Mouse (Mus musculus) hindbrain, embryonic 14.5 days (tissue): ENCODE results near the gene Lrr1. TPM values are rescaled to one million over a fixed set of nuclear protein-coding genes. Genes with fewer than 3 reads are reported as not detected.

ENCODE experiments used
- ATAC-seq: fragments of 200-750 bp; cut with Nextera tagmentation; 2 replicates; pipeline ENCODE4 v1.8.0; 2017; ENCODE audit warnings: moderate number of reproducible peaks, mild to moderate bottlenecking, moderate TSS enrichment, moderate library complexity; ENCODE audit not compliant: low FRiP score
- DNase-seq: peaks from one replicate; pipeline ENCODE4 v3.0.0-alpha.2; 2015; ENCODE audit warnings: low spot score
- H3K27ac ChIP-seq: fragments of 300-500 bp; sonication (generic); 2 replicates; pipeline ENCODE4 v1.5.1; 2014; ENCODE audit warnings: mild to moderate bottlenecking, moderate library complexity
- H3K27me3 ChIP-seq: fragments of 300-500 bp; sonication (generic); 2 replicates; pipeline ENCODE4 v1.6.1; 2014; ENCODE audit warnings: mild to moderate bottlenecking, low read length, mixed read lengths; ENCODE audit not compliant: control insufficient read depth, insufficient read depth
- H3K36me3 ChIP-seq: fragments of 300-500 bp; sonication (generic); replicated peaks from 2 replicates; pipeline ENCODE4 v1.6.1; 2014; ENCODE audit not compliant: control insufficient read depth, insufficient read depth
- H3K4me1 ChIP-seq: fragments of 300-500 bp; sonication (generic); replicated peaks from 2 replicates; pipeline ENCODE4 v1.6.1; 2014; ENCODE audit warnings: antibody characterized with exemption, low read length, mixed read lengths; ENCODE audit not compliant: control insufficient read depth, insufficient read depth
- H3K4me2 ChIP-seq: fragments of 300-500 bp; sonication (generic); replicated peaks from 2 replicates; pipeline ENCODE4 v1.6.1; 2014; ENCODE audit warnings: mild to moderate bottlenecking, moderate library complexity
- H3K4me3 ChIP-seq: fragments of 300-500 bp; sonication (generic); replicated peaks from 2 replicates; pipeline ENCODE4 v1.5.1; 2014; ENCODE audit warnings: mild to moderate bottlenecking, low read length
- H3K9ac ChIP-seq: fragments of 300-500 bp; sonication (generic); 2 replicates; pipeline ENCODE4 v1.6.1; 2014
- H3K9me3 ChIP-seq: fragments of 300-500 bp; sonication (generic); 2 replicates; pipeline ENCODE4 v1.6.1; 2016; ENCODE audit warnings: low read length; ENCODE audit not compliant: control insufficient read depth
- WGBS: fragments of 180-500 bp; shearing (Covaris S2); extraction: QIAGEN DNeasy Blood & Tissue Kit; methylation state at CpG from one replicate; pipeline ENCODE4 v1.1.7; 2014; 5-methylcytosine and 5-hydroxymethylcytosine counted together
- polyA plus RNA-seq: library from polyadenylated mRNA; unstranded; fragments of >200 nt; fragmentation: Nextera tagmentation; extraction: Ambion mirVana; gene quantifications from 2 replicates; pipeline ENCODE4 v1.2.1, GENCODE M21; 2014

Lrr1 gene
- polyA plus RNA-seq, 1 experiment from 2014 or later, result 2.2 TPM

DNA sequence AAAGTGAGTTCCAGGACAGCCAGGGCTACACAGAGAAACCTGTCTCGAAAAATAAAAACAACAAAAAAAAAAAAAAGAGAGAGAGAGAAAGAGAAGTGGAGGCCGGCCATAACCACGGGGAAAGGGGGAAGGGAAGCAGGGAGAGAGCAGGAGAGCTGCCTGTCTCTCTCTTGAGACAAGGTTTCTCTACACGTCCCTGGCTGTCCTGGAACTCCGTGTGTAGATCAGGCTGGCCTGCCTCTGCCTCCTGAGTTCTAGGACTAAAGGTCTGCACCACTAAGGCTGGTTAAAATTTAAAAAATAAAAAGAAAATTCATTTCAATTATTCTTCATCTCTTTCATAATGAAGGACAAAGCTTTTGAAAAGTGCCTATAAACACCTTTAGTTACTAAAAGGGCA lies 22.8 kb downstream of the Lrr1 start:
- Histone ChIP-seq H3K9me3 (no peaks in the 10 kb centered on the region), H3K4me2 (no peak overlapping the region), H3K4me1 (peaks cover 18% of the 10 kb centered on the region), H3K27me3 (no peaks in the 10 kb centered on the region), H3K4me3 (no peak overlapping the region), H3K27ac (no peak overlapping the region), H3K36me3 (peaks cover 26% of the 10 kb centered on the region), H3K9ac (no peak overlapping the region)
- ATAC-seq (no peak), DNase-seq (no peak)
- WGBS, result 94% methylated on average over 5 of the region's 5 CpGs

GRCm38 (mm10) chr12:69192637-69193036 lies 24.0 kb downstream of the Lrr1 start:
- Histone ChIP-seq H3K27me3 (no peaks in the 10 kb centered on the region), H3K4me1 (peaks cover 9% of the 10 kb centered on the region), H3K9ac (no peak overlapping the region), H3K9me3 (no peaks in the 10 kb centered on the region), H3K27ac (no peak overlapping the region), H3K4me3 (no peak overlapping the region), H3K4me2 (no peak overlapping the region), H3K36me3 (peaks cover 26% of the 10 kb centered on the region)
- 94% methylated on average over 2 of the region's 2 CpGs for WGBS
- DNase-seq (no peak), ATAC-seq (no peak)

GRCm38 (mm10) chr12:69196444-69197377 lies 28.1 kb downstream of the Lrr1 start, which contains the start of gene Gm49383:
Gene Gm49383 (minus strand): TSS chr12:69197104.
- Histone ChIP-seq H3K9me3 (no peaks in the 10 kb centered on the region), H3K4me3 (peak within 1 kb of the TSS; percentile 98), H3K4me2 (peak within 1 kb of the TSS; percentile 94), H3K36me3 (peaks cover 13% of the 10 kb centered on the region), H3K27ac (peak within 1 kb of the TSS; percentile 95), H3K27me3 (no peaks in the 10 kb centered on the region), H3K4me1 (peaks cover 22% of the 10 kb centered on the region), H3K9ac (peak within 1 kb of the TSS; percentile 92)
- DNase-seq (peak; percentile 83), ATAC-seq (peak; percentile 89)
- under 1% methylated on average over 75 of the region's 75 CpGs for WGBS

DNA sequence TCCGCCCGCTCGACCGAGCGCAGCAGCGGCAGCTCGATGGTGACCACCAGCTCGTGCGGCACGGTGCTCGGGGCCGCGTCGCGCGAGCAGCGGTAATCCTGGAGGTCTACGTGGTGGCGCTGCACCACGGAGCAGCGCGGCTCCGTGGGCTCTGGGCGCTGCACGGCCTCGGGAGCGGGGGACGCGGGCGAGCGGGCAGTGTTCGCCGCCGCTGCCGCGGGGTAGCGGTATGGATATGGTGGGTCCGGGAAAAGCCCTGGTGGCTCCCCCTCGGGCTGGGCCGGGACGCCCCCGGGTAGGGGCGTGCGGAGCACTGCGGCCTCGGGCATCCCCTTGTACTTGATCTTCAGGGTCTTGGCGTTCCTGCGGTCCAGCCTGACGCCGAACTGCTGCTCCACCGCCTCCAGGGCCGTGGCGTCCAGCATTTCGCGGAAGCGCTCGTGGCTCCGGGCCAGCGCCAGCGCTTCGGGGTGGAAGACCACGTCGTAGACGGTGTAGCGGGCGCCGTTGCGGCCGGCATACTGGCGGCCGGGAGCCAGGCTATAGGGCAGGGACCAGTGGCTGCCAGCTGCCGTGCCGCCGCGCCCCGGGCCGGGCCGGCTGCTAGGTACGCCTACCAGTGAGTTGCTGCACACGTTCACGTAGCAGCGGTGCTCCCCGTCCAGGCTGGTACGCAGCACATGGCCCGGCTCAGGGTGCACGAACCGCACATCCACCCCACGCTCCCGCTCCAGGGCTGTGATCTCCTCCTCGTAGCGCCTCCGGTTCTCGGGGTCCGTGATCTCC lies 29.0 kb downstream of the Lrr1 start:
- H3K9ac ChIP-seq, result peak overlapping the region; percentile 92
- peaks cover 22% of the 10 kb centered on the region for H3K4me1 ChIP-seq

DNA sequence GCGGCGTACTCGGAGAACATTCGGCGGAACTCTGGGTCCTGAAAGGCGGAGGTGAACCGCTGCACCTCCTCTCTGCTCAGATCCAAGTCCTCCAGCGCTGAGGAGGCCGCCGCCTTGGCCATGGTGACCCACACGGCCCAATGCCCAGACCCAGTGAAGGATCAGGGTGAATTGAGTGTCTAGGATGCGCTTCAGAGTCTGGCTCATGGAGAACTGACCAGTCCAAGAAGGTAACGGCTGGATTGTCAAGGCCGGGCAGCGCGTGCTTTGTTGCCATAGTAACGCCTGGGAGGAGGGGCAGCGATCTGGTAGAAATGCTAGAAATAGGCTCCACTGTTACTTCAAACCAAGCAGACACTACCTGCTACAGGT lies 29.5 kb downstream of the Lrr1 start, which contains the start of gene Dnaaf2:
Gene Dnaaf2, minus strand, starts transcription at position 266 of the 372 bp plus-strand sequence.
- Histone ChIP-seq H3K27ac (peak within 1 kb of the TSS; percentile 95), H3K27me3 (no peaks in the 10 kb centered on the region), H3K9ac (peak within 1 kb of the TSS; percentile 92), H3K9me3 (no peaks in the 10 kb centered on the region), H3K4me3 (peak within 1 kb of the TSS; percentile 98), H3K4me1 (peaks cover 22% of the 10 kb centered on the region), H3K36me3 (peaks cover 8% of the 10 kb centered on the region), H3K4me2 (peak within 1 kb of the TSS; percentile 94)
- DNase-seq (peak; percentile 75), ATAC-seq (peak; percentile 51)
- WGBS, result under 1% methylated on average over 18 of the region's 18 CpGs

More for the DNA sequence above, 29.0 kb downstream of the Lrr1 start:
- Histone ChIP-seq H3K4me3 (peak overlapping the region; percentile 98), H3K27ac (peak overlapping the region; percentile 95), H3K4me2 (peak overlapping the region; percentile 94), H3K9me3 (no peaks in the 10 kb centered on the region), H3K36me3 (peaks cover 10% of the 10 kb centered on the region), H3K27me3 (no peaks in the 10 kb centered on the region)
- peak; percentile 77 for ATAC-seq
- DNase-seq, result no peak
- whole genome bisulfite sequencing, result under 1% methylated on average over 94 of the region's 94 CpGs

DNA sequence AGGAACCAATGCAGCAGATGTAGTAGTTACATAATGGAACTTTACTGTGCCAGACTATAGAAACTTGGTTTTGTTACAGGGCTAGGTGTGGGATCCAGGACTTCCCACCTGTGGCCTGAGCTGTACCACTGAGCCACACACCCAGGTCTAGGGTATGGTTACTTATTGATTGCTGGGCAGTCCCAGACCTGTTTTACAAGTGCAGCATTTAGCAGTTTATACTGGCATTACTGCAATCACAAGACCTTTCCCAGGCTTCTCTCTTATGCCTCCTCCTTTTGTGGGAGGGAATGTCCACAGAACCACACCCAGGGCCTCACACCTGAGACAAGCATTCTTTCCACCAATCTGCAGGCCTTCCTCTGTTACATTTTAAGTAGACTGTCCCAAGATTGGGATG lies 30.4 kb downstream of the Lrr1 start:
- H3K4me2 ChIP-seq, result peak overlapping the region; percentile 94
- H3K27ac ChIP-seq, result no peak overlapping the region
- no peak for ATAC-seq
- H3K4me1 ChIP-seq, result peaks cover 22% of the 10 kb centered on the region
- H3K9me3 ChIP-seq, result no peaks in the 10 kb centered on the region
- H3K4me3 ChIP-seq, result no peak overlapping the region
- H3K36me3 ChIP-seq, result peaks cover 8% of the 10 kb centered on the region
- DNase-seq, result no peak
- no peaks in the 10 kb centered on the region for H3K27me3 ChIP-seq
- no peak overlapping the region for H3K9ac ChIP-seq

DNA sequence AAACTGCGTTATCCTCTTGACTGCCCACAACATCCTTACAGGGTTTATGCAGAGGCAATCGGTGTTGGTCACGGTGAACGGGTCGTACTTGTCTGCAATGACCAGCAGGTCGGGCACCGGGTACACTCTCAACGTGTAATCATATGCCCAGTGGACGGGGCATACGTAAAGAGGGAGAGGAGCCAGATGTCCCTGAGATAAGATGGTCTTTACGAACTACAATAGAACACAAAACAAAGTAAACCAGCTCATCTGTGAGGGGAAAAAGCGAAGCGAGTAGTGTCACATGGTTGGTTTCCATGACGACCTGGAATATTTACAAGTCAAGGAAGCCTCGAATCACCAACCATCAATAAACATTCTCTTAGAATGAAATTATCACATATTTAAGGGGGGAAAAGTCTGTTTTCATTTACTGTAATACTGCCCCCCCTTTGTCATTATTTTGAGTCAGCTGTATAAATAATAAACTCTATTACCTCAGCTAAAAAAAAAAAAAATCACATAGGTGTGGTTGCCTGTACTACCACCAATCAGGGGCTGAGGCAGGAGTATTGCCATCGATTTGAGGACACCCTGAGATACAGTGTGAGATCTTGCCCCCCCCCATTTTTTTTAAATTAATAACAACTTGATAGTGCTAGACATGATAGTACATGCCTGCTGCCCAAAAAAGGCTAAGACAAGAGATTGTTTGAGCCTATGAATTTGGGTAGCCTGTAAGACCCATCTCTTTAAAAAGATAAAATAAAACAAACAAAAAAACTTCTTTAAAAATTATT lies 35.6 kb downstream of the Lrr1 start, which contains the start of gene Gm49384:
Gene Gm49384, minus strand, starts transcription at position 216 of the 782 bp plus-strand sequence.
- H3K4me1 ChIP-seq, result peaks cover 3% of the 10 kb centered on the region
- no peak within 1 kb of the TSS for H3K4me3 ChIP-seq
- H3K9ac ChIP-seq, result no peak within 1 kb of the TSS
- no peaks in the 10 kb centered on the region for H3K9me3 ChIP-seq
- H3K36me3 ChIP-seq, result peaks cover 8% of the 10 kb centered on the region
- ATAC-seq (peak; percentile 53; the same call in 1 of the 2 replicates), DNase-seq (peak; percentile 58)
- H3K4me2 ChIP-seq, result 0 out of 2 replicates have a peak within 1 kb of the TSS, but pooled peaks have one; percentile 3
- no peaks in the 10 kb centered on the region for H3K27me3 ChIP-seq
- WGBS, result 57% methylated on average over 16 of the region's 16 CpGs
- H3K27ac ChIP-seq, result no peak within 1 kb of the TSS

DNA sequence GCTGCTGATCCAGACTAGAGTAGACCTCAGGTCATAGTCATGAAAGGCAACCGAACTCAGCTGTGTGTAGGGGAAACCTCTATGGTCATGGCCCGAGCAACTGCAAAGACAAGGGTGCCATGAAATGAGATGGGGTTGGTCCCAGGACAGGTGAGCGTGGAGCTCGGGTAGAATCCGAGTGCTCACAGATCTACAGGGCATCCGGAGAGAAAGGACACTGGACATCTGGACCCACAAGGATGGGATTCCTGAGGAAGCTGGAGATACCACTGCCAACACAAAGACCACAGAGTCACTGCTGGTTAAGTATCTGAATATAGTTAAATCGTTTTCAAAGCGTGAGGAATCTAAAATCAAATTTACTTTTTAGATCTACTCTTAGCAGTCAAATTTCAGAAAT lies 38.8 kb downstream of the Lrr1 start:
- Histone ChIP-seq H3K9ac (no peak overlapping the region), H3K27ac (no peak overlapping the region), H3K27me3 (no peaks in the 10 kb centered on the region), H3K9me3 (no peaks in the 10 kb centered on the region), H3K4me2 (no peak overlapping the region), H3K4me1 (no peaks in the 10 kb centered on the region), H3K4me3 (no peak overlapping the region), H3K36me3 (no peaks in the 10 kb centered on the region)
- DNase-seq (no peak), ATAC-seq (no peak)
- WGBS, result 97% methylated on average over 8 of the region's 8 CpGs
